Mouse (Mus musculus) spleen, postnatal 4 days (tissue): ENCODE measurements around the gene Egfem1.

Experiments
- DNase-seq, 2 experiments: peaks; one replicate each; pipeline ENCODE4 v3.0.0; 2022; ENCODE audit warnings: low spot score in 2 of 2

Gene Egfem1

GRCm38 (mm10) chr3:29081952-29082295, at the start of gene Egfem1:
Egfem1 (plus strand) TSS chr3:29082023.
- no peak for DNase-seq

GRCm38 (mm10) chr3:29033107-29033506, 48.7 kb upstream of the Egfem1 start:
- DNase-seq: no peak

- DNase-seq: no peak
These were observed 45.7 kb upstream of the Egfem1 start for GRCm38 (mm10) chr3:29036146-29036545.

GRCm38 (mm10) chr3:29036620-29037019, 45.2 kb upstream of the Egfem1 start:
- no peak for DNase-seq

GRCm38 (mm10) chr3:29040064-29040463, 41.8 kb upstream of the Egfem1 start:
- DNase-seq: no peak

- no peak for DNase-seq
These were observed 35.5 kb upstream of the Egfem1 start for GRCm38 (mm10) chr3:29046281-29046680.

GRCm38 (mm10) chr3:29047273-29047932, 34.4 kb upstream of the Egfem1 start:
- DNase-seq: no peak

- no peak for DNase-seq
These were observed 18.7 kb upstream of the Egfem1 start for GRCm38 (mm10) chr3:29063156-29063555.

- no peak for DNase-seq
These were observed 13.3 kb upstream of the Egfem1 start for GRCm38 (mm10) chr3:29068428-29069098.

GRCm38 (mm10) chr3:29071315-29071714, 10.5 kb upstream of the Egfem1 start:
- no peak for DNase-seq

- DNase-seq: no peak
These were observed 306 bp upstream of the Egfem1 start for GRCm38 (mm10) chr3:29081517-29081916.

- DNase-seq: peak in 1 of 2 experiments; percentile 60
These were observed 623 bp downstream of the Egfem1 start for GRCm38 (mm10) chr3:29082296-29082995.

GRCm38 (mm10) chr3:29082996-29083350, 1.1 kb downstream of the Egfem1 start:
- no peak for DNase-seq

- DNase-seq: no peak
These were observed 16.6 kb downstream of the Egfem1 start for GRCm38 (mm10) chr3:29098467-29098866.

- no peak for DNase-seq
These were observed 24.3 kb downstream of the Egfem1 start for GRCm38 (mm10) chr3:29106016-29106723.

GRCm38 (mm10) chr3:29107134-29107533, 25.3 kb downstream of the Egfem1 start:
- DNase-seq: no peak

GRCm38 (mm10) chr3:29110321-29110720, 28.5 kb downstream of the Egfem1 start:
- no peak for DNase-seq

- DNase-seq: no peak
These were observed 32.7 kb downstream of the Egfem1 start for GRCm38 (mm10) chr3:29114517-29114916.

GRCm38 (mm10) chr3:29117379-29117778, 35.6 kb downstream of the Egfem1 start:
- no peak for DNase-seq

- no peak for DNase-seq
These were observed 40.7 kb downstream of the Egfem1 start for GRCm38 (mm10) chr3:29122556-29122955.

GRCm38 (mm10) chr3:29132054-29132931, 50.5 kb downstream of the Egfem1 start:
- DNase-seq: no peak
